ENCODE assay signal across 8 mouse cellular contexts in genomic region chr9:59539441-59540137, GRCm38 (mm10). TPM values are rescaled to one million over a fixed set of nuclear protein-coding genes. Genes with fewer than 3 reads are reported as not detected.
DNase-seq lines count a peak whose midpoint lies in the region; ATAC-seq and TF ChIP-seq lines count a peak whose summit lies in the region.

Gene Hexa (plus strand): TSS chr9:59539540.
Gene Tmem202 (minus strand): TSS chr9:59539847.

- H3K4me1 ChIP-seq in cerebellum, adult 2 months (ENCODE audit: control insufficient read depth, insufficient read depth, low read length), result peaks cover 6% of the 10 kb centered on the region
- H3K4me1 ChIP-seq in hindbrain, embryonic 10.5 days (replicated peaks), result peaks cover 14% of the 10 kb centered on the region

- peak; percentile 89 for ATAC-seq in frontal cortex, adult (ENCODE audit: low TSS enrichment)

- no peaks in the 10 kb centered on the region for H3K36me3 ChIP-seq in hindbrain, embryonic 10.5 days

- no peak for TF ChIP-seq CTCF in cerebellum, adult 2 months (IDR thresholded peaks at IDR 0.05; ENCODE audit: borderline replicate concordance, insufficient read depth, low read depth, low read length)

- H3K4me3 ChIP-seq in cerebellum, adult 2 months (replicated peaks; ENCODE audit: insufficient read depth, low read depth, low read length), result peak within 1 kb of the TSS; percentile 82
- H3K4me3 ChIP-seq in hindbrain, embryonic 10.5 days, result peak within 1 kb of the TSS; percentile 69

- no peaks in the 10 kb centered on the region for H3K9me3 ChIP-seq in hindbrain, embryonic 10.5 days

- no peaks in the 10 kb centered on the region for H3K27me3 ChIP-seq in cerebellum, adult 2 months (ENCODE audit: control insufficient read depth, insufficient read depth, low read length)
- no peaks in the 10 kb centered on the region for H3K27me3 ChIP-seq in hindbrain, embryonic 10.5 days (ENCODE audit: insufficient read depth, poor library complexity, severe bottlenecking)

- DNase-seq in MN1 (ENCODE audit: low spot score), result peak; percentile 91
- peak; percentile 83 to 84 for DNase-seq in cerebellum, adult 2 months
- DNase-seq in hindbrain, embryonic 10.5 days (ENCODE audit: low spot score), result peak; percentile 91
- peak; percentile 71 to 78 for DNase-seq in layer of hippocampus, postnatal 14 days (ENCODE audit: low spot score in 2 of 2)
- DNase-seq in lung, postnatal 10 days, result peak; percentile 88
- DNase-seq in ovary, postnatal 36 days (ENCODE audit: low spot score), result peak; percentile 80
- DNase-seq in thymus, postnatal 14 days, result peak; percentile 65

- TF ChIP-seq POLR2A in cerebellum, adult 2 months (IDR thresholded peaks at IDR 0.05; ENCODE audit: borderline replicate concordance, insufficient read depth, low read length), result peak; percentile 78; the same call in 1 of the 2 replicates

- 2% methylated on average over 55 of the region's 55 CpGs for WGBS in cerebellum, adult 2 months
- 5% methylated on average over 55 of the region's 55 CpGs for WGBS in hindbrain, embryonic 10.5 days

- H3K27ac ChIP-seq in cerebellum, adult 2 months (ENCODE audit: insufficient read depth, low read length), result peak within 1 kb of the TSS; percentile 82
- peak within 1 kb of the TSS; percentile 82 for H3K27ac ChIP-seq in hindbrain, embryonic 10.5 days

RNA-seq across cellular contexts. Expression of gene Hexa, which starts in this region (rescaled TPM):
- polyA plus RNA-seq in cerebellum, adult 2 months (2012; rRNA removed), result 39.7 and 42.9 TPM in 2 replicates
- 46.1 and 49.4 TPM in 2 replicates for polyA plus RNA-seq in hindbrain, embryonic 10.5 days (2016; fragmentation: Nextera tagmentation; extraction: Ambion mirVana)
- 10 to 100 TPM; 32.6 to 39.1 TPM for total RNA-seq in layer of hippocampus, postnatal 14 days (2021)

RNA-seq across cellular contexts. Expression of gene Tmem202, which starts in this region (rescaled TPM):
- polyA plus RNA-seq in cerebellum, adult 2 months (2012; rRNA removed), result 1.7 and 2.3 TPM in 2 replicates
- polyA plus RNA-seq in hindbrain, embryonic 10.5 days (2016; fragmentation: Nextera tagmentation; extraction: Ambion mirVana), result not detected in 2 replicates
- total RNA-seq in layer of hippocampus, postnatal 14 days (2021), result 1 to 10 TPM; 2.4 to 2.7 TPM

Comparison
In these comparisons a context has a peak if more than half of its experiments do, and no peak if none do; other contexts are left out.
1. Peak in every context shown above with its lines: DNase-seq, ATAC-seq, H3K4me3 ChIP-seq and H3K27ac ChIP-seq.